Mouse (Mus musculus): ENCODE measurements around the gene Pabpn1l. TPM values are rescaled to one million over a fixed set of nuclear protein-coding genes. Genes with fewer than 3 reads are reported as not detected.

Pabpn1l gene
- not detected in 2 replicates for polyA plus RNA-seq (2012)

- TF ChIP-seq GATA1 (IDR thresholded peaks at IDR 0.05; ENCODE audit: low read length) (no peak), TAL1 (IDR thresholded peaks at IDR 0.05; ENCODE audit: low read length) (no peak)
- Histone ChIP-seq H3K9me3 (ENCODE audit: control insufficient read depth, low read length) (peaks cover 9% of the 10 kb centered on the region), H3K27me3 (ENCODE audit: control insufficient read depth) (peaks cover 10% of the 10 kb centered on the region; the same call in 1 of the 2 replicates), H3K4me3 (replicated peaks) (no peak within 1 kb of the TSS), H3K36me3 (ENCODE audit: control insufficient read depth) (no peaks in the 10 kb centered on the region), H3K4me1 (ENCODE audit: control insufficient read depth) (peaks cover 45% of the 10 kb centered on the region)
Observed at GRCm38 (mm10) chr8:122622727-122623126, at the start of gene Pabpn1l. Gene Pabpn1l, minus strand, starts transcription at chr8:122622739.

DNA sequence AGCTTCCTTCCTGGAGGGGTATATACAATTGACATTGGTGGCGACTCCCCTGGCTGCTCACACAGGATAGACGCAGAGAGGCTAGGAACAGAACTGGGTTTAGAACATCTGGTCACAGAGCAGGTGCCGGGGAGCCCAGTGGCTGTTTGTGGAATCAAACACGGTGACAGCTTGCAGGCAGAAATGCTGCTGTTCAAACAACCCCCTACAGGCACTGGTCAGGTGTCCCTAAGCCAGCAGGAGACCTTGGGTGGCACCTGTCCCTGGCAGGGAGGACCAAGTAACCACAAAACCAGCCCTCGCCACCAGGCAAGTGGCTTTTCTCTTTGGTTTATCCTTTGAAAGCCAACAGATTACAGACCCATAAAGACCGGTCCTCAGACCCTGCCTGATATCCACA is 49.4 kb upstream of the Pabpn1l start:
- Histone ChIP-seq H3K36me3 (ENCODE audit: control insufficient read depth) (peaks cover 73% of the 10 kb centered on the region), H3K27me3 (ENCODE audit: control insufficient read depth) (peaks cover 53% of the 10 kb centered on the region), H3K9me3 (ENCODE audit: control insufficient read depth, low read length) (no peaks in the 10 kb centered on the region), H3K4me1 (ENCODE audit: control insufficient read depth) (peaks cover 65% of the 10 kb centered on the region), H3K4me3 (replicated peaks) (no peak overlapping the region)
- no peak for TF ChIP-seq GATA1 (IDR thresholded peaks at IDR 0.05; ENCODE audit: low read length)

GRCm38 (mm10) chr8:122670718-122671117 is 48.2 kb upstream of the Pabpn1l start:
- H3K36me3 ChIP-seq (ENCODE audit: control insufficient read depth): peaks cover 67% of the 10 kb centered on the region
- H3K27me3 ChIP-seq (ENCODE audit: control insufficient read depth): peaks cover 44% of the 10 kb centered on the region
- H3K4me3 ChIP-seq (replicated peaks): no peak overlapping the region
- no peaks in the 10 kb centered on the region for H3K9me3 ChIP-seq (ENCODE audit: control insufficient read depth, low read length)
- H3K4me1 ChIP-seq (ENCODE audit: control insufficient read depth): peaks cover 66% of the 10 kb centered on the region
- TF ChIP-seq GATA1 (IDR thresholded peaks at IDR 0.05; ENCODE audit: low read length) (no peak), TAL1 (IDR thresholded peaks at IDR 0.05; ENCODE audit: low read length) (no peak)

- Histone ChIP-seq H3K4me1 (ENCODE audit: control insufficient read depth) (peaks cover 66% of the 10 kb centered on the region), H3K4me3 (replicated peaks) (no peak overlapping the region), H3K36me3 (ENCODE audit: control insufficient read depth) (peaks cover 65% of the 10 kb centered on the region), H3K27me3 (ENCODE audit: control insufficient read depth) (peaks cover 39% of the 10 kb centered on the region), H3K9me3 (ENCODE audit: control insufficient read depth, low read length) (no peaks in the 10 kb centered on the region)
- TF ChIP-seq GATA1 (IDR thresholded peaks at IDR 0.05; ENCODE audit: low read length) (no peak), TAL1 (IDR thresholded peaks at IDR 0.05; ENCODE audit: low read length) (no peak)
Observed at GRCm38 (mm10) chr8:122670001-122670400, 47.5 kb upstream of the Pabpn1l start.

DNA sequence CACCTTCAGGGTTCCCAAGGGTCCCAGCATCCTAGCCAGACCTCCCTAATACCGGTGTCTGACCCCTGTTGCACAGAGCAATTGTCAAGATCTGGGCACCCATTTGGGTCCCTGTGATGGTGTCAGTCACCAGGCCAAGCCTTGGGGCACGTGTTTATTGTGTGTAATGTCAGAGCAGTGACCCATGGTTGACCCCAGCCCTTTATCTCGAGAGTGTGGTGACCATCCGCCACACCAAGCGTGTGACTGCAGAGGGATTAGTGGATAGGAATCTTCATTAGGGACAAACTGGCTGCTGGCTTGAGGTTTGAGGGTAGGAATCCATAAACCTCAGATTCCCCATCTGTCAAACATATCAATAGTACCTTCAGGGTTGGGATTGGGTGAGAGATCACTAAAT is 46.8 kb upstream of the Pabpn1l start:
- H3K36me3 ChIP-seq (ENCODE audit: control insufficient read depth): peaks cover 65% of the 10 kb centered on the region

GRCm38 (mm10) chr8:122667854-122668253 is 45.3 kb upstream of the Pabpn1l start:
- Histone ChIP-seq H3K9me3 (ENCODE audit: control insufficient read depth, low read length) (no peaks in the 10 kb centered on the region), H3K27me3 (ENCODE audit: control insufficient read depth) (peaks cover 32% of the 10 kb centered on the region), H3K36me3 (ENCODE audit: control insufficient read depth) (peaks cover 58% of the 10 kb centered on the region), H3K4me1 (ENCODE audit: control insufficient read depth) (peaks cover 70% of the 10 kb centered on the region), H3K4me3 (replicated peaks) (no peak overlapping the region)
- no peak for TF ChIP-seq TAL1 (IDR thresholded peaks at IDR 0.05; ENCODE audit: low read length)
- TF ChIP-seq GATA1 (IDR thresholded peaks at IDR 0.05; ENCODE audit: low read length): no peak

More for the DNA sequence above, 46.8 kb upstream of the Pabpn1l start:
- Histone ChIP-seq H3K9me3 (ENCODE audit: control insufficient read depth, low read length) (no peaks in the 10 kb centered on the region), H3K4me1 (ENCODE audit: control insufficient read depth) (peaks cover 66% of the 10 kb centered on the region), H3K27me3 (ENCODE audit: control insufficient read depth) (peaks cover 39% of the 10 kb centered on the region), H3K4me3 (replicated peaks) (no peak overlapping the region)
- no peak for TF ChIP-seq GATA1 (IDR thresholded peaks at IDR 0.05; ENCODE audit: low read length)
- TF ChIP-seq TAL1 (IDR thresholded peaks at IDR 0.05; ENCODE audit: low read length): no peak

DNA sequence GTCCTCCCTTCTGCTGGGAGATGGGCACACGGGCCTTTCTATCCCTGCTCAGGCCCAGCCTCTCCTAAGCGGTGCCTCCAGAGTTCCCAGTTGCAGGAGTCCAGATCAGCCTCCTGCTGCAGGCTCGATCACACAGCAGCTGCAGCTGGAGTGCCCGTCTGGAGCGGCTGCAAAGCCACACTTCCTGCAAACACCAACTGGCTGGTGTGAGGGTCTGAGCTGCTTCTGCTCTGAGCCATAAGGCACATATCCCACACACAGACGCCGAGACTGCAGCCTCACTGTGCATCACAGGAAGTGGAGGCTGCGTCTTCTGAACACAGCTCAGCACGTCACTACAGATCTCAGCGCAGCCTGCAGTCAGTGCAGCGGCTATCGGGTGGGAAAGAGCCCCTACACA is 44.3 kb upstream of the Pabpn1l start:
- Histone ChIP-seq H3K9me3 (ENCODE audit: control insufficient read depth, low read length) (no peaks in the 10 kb centered on the region), H3K36me3 (ENCODE audit: control insufficient read depth) (peaks cover 52% of the 10 kb centered on the region), H3K4me1 (ENCODE audit: control insufficient read depth) (peaks cover 66% of the 10 kb centered on the region), H3K27me3 (ENCODE audit: control insufficient read depth) (peaks cover 29% of the 10 kb centered on the region), H3K4me3 (replicated peaks) (peak overlapping the region; percentile 45)
- TF ChIP-seq GATA1 (IDR thresholded peaks at IDR 0.05; ENCODE audit: low read length) (no peak), TAL1 (IDR thresholded peaks at IDR 0.05; ENCODE audit: low read length) (no peak)

- Histone ChIP-seq H3K4me3 (replicated peaks) (peak overlapping the region; percentile 45), H3K36me3 (ENCODE audit: control insufficient read depth) (peaks cover 52% of the 10 kb centered on the region), H3K9me3 (ENCODE audit: control insufficient read depth, low read length) (no peaks in the 10 kb centered on the region), H3K4me1 (ENCODE audit: control insufficient read depth) (peaks cover 67% of the 10 kb centered on the region), H3K27me3 (ENCODE audit: control insufficient read depth) (peaks cover 29% of the 10 kb centered on the region)
- TF ChIP-seq TAL1 (IDR thresholded peaks at IDR 0.05; ENCODE audit: low read length) (peak; percentile 82), GATA1 (IDR thresholded peaks at IDR 0.05; ENCODE audit: low read length) (peak; percentile 95)
Observed at GRCm38 (mm10) chr8:122666338-122666764, 43.8 kb upstream of the Pabpn1l start.

DNA sequence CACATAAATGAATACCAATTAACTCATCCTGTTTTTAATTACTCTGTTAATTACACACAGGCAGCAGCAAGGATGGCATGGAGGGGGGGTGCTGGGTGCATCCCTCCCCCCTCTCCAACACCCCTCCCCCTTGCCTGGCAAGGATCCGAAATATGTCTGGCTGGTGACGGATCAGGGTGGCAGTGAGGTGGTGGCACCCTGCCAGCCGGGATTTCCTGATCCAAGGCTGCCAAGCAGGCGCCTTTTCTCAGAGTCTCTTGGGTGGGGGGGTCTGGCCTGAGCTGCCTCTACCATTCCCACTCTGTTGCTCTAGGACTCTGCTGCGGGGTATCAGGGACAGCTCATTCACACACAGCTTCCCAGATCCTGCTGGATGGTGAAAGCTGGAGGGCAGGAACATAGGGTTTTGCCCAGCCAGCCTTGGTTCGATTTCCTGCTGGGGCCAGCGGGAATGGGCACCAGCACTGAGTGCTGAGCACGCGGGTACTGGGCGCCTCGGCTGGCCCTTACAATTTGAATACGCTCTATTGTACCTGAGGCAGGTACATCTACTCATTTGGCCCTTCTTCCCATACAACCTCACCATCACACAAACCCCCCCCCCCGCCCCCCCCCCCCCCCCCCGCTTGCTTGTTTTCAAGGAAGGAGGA is 43.3 kb upstream of the Pabpn1l start:
- Histone ChIP-seq H3K4me3 (replicated peaks) (peak overlapping the region; percentile 45), H3K27me3 (ENCODE audit: control insufficient read depth) (peaks cover 28% of the 10 kb centered on the region), H3K36me3 (ENCODE audit: control insufficient read depth) (peaks cover 53% of the 10 kb centered on the region), H3K9me3 (ENCODE audit: control insufficient read depth, low read length) (no peaks in the 10 kb centered on the region), H3K4me1 (ENCODE audit: control insufficient read depth) (peaks cover 69% of the 10 kb centered on the region)
- no peak for TF ChIP-seq TAL1 (IDR thresholded peaks at IDR 0.05; ENCODE audit: low read length)
- TF ChIP-seq GATA1 (IDR thresholded peaks at IDR 0.05; ENCODE audit: low read length): no peak

Measured in erythroblast, embryonic 14.5 days (primary cell).